Mouse (Mus musculus): ENCODE measurements around the gene Sept1. TPM values are rescaled to one million over a fixed set of nuclear protein-coding genes. Genes with fewer than 3 reads are reported as not detected.

Gene Sept1
- polyA plus RNA-seq, 1 experiment = 2.2 TPM

- H3K36me3 ChIP-seq (ENCODE audit: control insufficient read depth, insufficient read depth) = peaks cover 19% of the 10 kb centered on the region
- peaks cover 60% of the 10 kb centered on the region for H3K79me2 ChIP-seq (ENCODE audit: control insufficient read depth, insufficient read depth)
- H3K27me3 ChIP-seq (ENCODE audit: control insufficient read depth, insufficient read depth, insufficient read length) = no peaks in the 10 kb centered on the region
- peak in 1 of 3 experiments; percentile 1 for TF ChIP-seq MYOG (IDR thresholded peaks at IDR 0.05; ENCODE audit: control insufficient read depth in 1 of 3, insufficient read depth in 1 of 3, insufficient read length in 2 of 3, low read depth in 2 of 3)
- no peak for TF ChIP-seq TCF3 (IDR thresholded peaks at IDR 0.05; ENCODE audit: insufficient read length, low read depth)
- peak in 1 of 3 experiments; percentile 23 for TF ChIP-seq MYOD1 (IDR thresholded peaks at IDR 0.05; ENCODE audit: control insufficient read depth in 1 of 3, insufficient read length in 2 of 3, low read depth in 2 of 3)
- TF ChIP-seq REST (IDR thresholded peaks at IDR 0.05; ENCODE audit: insufficient read depth, insufficient read length) = no peak
- H3K4me2 ChIP-seq (ENCODE audit: low read depth) = peak overlapping the region; percentile 76
- H3ac ChIP-seq (ENCODE audit: control insufficient read depth, insufficient read length) = peak overlapping the region; percentile 80
- H3K4me3 ChIP-seq = peak overlapping the region; percentile 97
Measured at GRCm38 (mm10) chr7:127207374-127208294, 25.3 kb downstream of the Sept1 start.

DNA sequence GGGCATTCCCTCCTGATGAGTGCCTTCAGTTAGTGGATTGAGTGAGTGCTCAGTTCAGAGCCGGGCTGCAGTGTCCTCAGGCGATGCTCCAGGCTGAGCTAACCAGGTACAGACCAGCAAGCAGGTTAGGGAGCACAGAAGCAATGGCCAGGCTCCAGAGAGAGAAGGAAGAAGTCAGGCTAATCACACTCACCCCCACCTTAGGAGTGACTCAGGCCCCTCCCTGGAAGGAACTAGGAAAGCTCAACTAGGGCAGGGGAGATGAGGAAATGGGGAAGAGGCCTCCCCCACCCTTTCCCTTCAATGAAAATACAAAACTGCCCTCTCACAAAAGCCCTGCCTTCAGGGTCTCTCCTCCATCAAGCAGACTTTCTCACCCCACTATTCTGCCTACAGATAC lies 26.3 kb downstream of the Sept1 start:
- peak overlapping the region; percentile 97 for H3K4me3 ChIP-seq
- TF ChIP-seq TCF3 (IDR thresholded peaks at IDR 0.05; ENCODE audit: insufficient read length, low read depth) = no peak
- TF ChIP-seq POLR2A (IDR thresholded peaks at IDR 0.05; ENCODE audit: insufficient read length, low read depth) = no peak
- no peak for TF ChIP-seq SRF (IDR thresholded peaks at IDR 0.05; ENCODE audit: control insufficient read depth, insufficient read length, low read depth)
- TF ChIP-seq MYOG (IDR thresholded peaks at IDR 0.05; ENCODE audit: control insufficient read depth in 1 of 3, insufficient read depth in 1 of 3, insufficient read length in 2 of 3, low read depth in 2 of 3) = no peak
- no peak for TF ChIP-seq MAX (IDR thresholded peaks at IDR 0.05; ENCODE audit: low read depth)
- no peak for TF ChIP-seq USF1 (IDR thresholded peaks at IDR 0.05; ENCODE audit: low read depth)
- TF ChIP-seq MYOD1 (IDR thresholded peaks at IDR 0.05; ENCODE audit: control insufficient read depth in 1 of 3, insufficient read length in 2 of 3, low read depth in 2 of 3) = no peak
- H3K36me3 ChIP-seq (ENCODE audit: control insufficient read depth, insufficient read depth) = peaks cover 28% of the 10 kb centered on the region
- peaks cover 54% of the 10 kb centered on the region for H3K79me2 ChIP-seq (ENCODE audit: control insufficient read depth, insufficient read depth)
- H3K4me2 ChIP-seq (ENCODE audit: low read depth) = peak overlapping the region; percentile 76
- H3K27me3 ChIP-seq (ENCODE audit: control insufficient read depth, insufficient read depth, insufficient read length) = no peaks in the 10 kb centered on the region
- peak overlapping the region; percentile 80 for H3ac ChIP-seq (ENCODE audit: control insufficient read depth, insufficient read length)

GRCm38 (mm10) chr7:127196484-127196883 lies 36.4 kb downstream of the Sept1 start:
- Histone ChIP-seq H3K4me2 (ENCODE audit: low read depth) (peak overlapping the region; percentile 83), H3K79me2 (ENCODE audit: control insufficient read depth, insufficient read depth) (peaks cover 10% of the 10 kb centered on the region), H3K36me3 (ENCODE audit: control insufficient read depth, insufficient read depth) (peaks cover 34% of the 10 kb centered on the region), H3K27me3 (ENCODE audit: control insufficient read depth, insufficient read depth, insufficient read length) (no peaks in the 10 kb centered on the region), H3ac (ENCODE audit: control insufficient read depth, insufficient read length) (peak overlapping the region; percentile 85), H3K4me3 (peak overlapping the region; percentile 64)
- TF ChIP-seq POLR2AphosphoS2 (IDR thresholded peaks at IDR 0.05; ENCODE audit: insufficient read length, low read depth) (peak; percentile 75), MYOD1 (IDR thresholded peaks at IDR 0.05; ENCODE audit: control insufficient read depth in 1 of 3, insufficient read length in 2 of 3, low read depth in 2 of 3) (no peak)

GRCm38 (mm10) chr7:127195544-127196295 lies 37.2 kb downstream of the Sept1 start, which contains the start of gene Cd2bp2:
TSS of gene Cd2bp2 (minus strand) at chr7:127196050.
- Histone ChIP-seq H3ac (ENCODE audit: control insufficient read depth, insufficient read length) (peak within 1 kb of the TSS; percentile 85), H3K36me3 (ENCODE audit: control insufficient read depth, insufficient read depth) (peaks cover 26% of the 10 kb centered on the region), H3K4me3 (peak within 1 kb of the TSS; percentile 64), H3K27me3 (ENCODE audit: control insufficient read depth, insufficient read depth, insufficient read length) (no peaks in the 10 kb centered on the region), H3K79me2 (ENCODE audit: control insufficient read depth, insufficient read depth) (peaks cover 10% of the 10 kb centered on the region), H3K4me2 (ENCODE audit: low read depth) (peak within 1 kb of the TSS; percentile 83)
- TF ChIP-seq MYOD1 (IDR thresholded peaks at IDR 0.05; ENCODE audit: control insufficient read depth in 1 of 3, insufficient read length in 2 of 3, low read depth in 2 of 3) (no peak), POLR2AphosphoS2 (IDR thresholded peaks at IDR 0.05; ENCODE audit: insufficient read length, low read depth) (peak; percentile 99), MAX (IDR thresholded peaks at IDR 0.05; ENCODE audit: low read depth) (peak; percentile 15), REST (IDR thresholded peaks at IDR 0.05; ENCODE audit: insufficient read depth, insufficient read length) (no peak), E2F4 (IDR thresholded peaks at IDR 0.05; ENCODE audit: insufficient read depth) (peak; percentile 86), CEBPB (IDR thresholded peaks at IDR 0.05; ENCODE audit: insufficient read depth, poor library complexity, severe bottlenecking) (peak; percentile 64; the same call in 1 of the 2 replicates), MYOG (IDR thresholded peaks at IDR 0.05; ENCODE audit: control insufficient read depth in 1 of 3, insufficient read depth in 1 of 3, insufficient read length in 2 of 3, low read depth in 2 of 3) (no peak), POLR2A (IDR thresholded peaks at IDR 0.05; ENCODE audit: insufficient read length, low read depth) (peak; percentile 58), USF1 (IDR thresholded peaks at IDR 0.05; ENCODE audit: low read depth) (peak; percentile 10)

DNA sequence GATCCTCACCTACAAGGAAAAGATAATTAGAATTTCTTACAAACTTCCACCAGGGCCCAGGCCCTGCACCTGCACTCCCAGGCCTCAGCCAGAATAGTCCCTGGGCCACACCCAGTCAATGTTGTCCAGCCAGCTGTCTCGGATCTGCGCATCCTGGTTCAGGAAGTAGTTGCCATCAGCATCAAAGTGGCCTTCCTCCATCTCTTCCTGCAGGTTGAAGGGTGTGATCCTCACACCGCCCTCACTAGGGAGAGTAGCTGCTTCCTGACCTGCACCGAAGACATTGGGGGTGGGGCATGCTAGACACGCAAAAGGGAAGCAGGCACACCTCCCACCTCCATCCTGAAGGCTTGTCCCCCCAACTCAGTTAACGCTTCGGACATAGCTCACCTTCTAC lies 38.3 kb downstream of the Sept1 start:
- Histone ChIP-seq H3K4me2 (ENCODE audit: low read depth) (peak overlapping the region; percentile 75), H3K27me3 (ENCODE audit: control insufficient read depth, insufficient read depth, insufficient read length) (no peaks in the 10 kb centered on the region), H3K4me3 (peak overlapping the region; percentile 64), H3K36me3 (ENCODE audit: control insufficient read depth, insufficient read depth) (peaks cover 24% of the 10 kb centered on the region), H3ac (ENCODE audit: control insufficient read depth, insufficient read length) (peak overlapping the region; percentile 85), H3K79me2 (ENCODE audit: control insufficient read depth, insufficient read depth) (peaks cover 10% of the 10 kb centered on the region)
- TF ChIP-seq REST (IDR thresholded peaks at IDR 0.05; ENCODE audit: insufficient read depth, insufficient read length) = no peak
- no peak for TF ChIP-seq TCF12 (IDR thresholded peaks at IDR 0.05; ENCODE audit: insufficient read depth, poor library complexity, severe bottlenecking)
- TF ChIP-seq E2F4 (IDR thresholded peaks at IDR 0.05; ENCODE audit: insufficient read depth) = no peak
- no peak for TF ChIP-seq USF1 (IDR thresholded peaks at IDR 0.05; ENCODE audit: low read depth)

All from myocyte (in vitro differentiated cells).